Mouse (Mus musculus): ENCODE measurements around the gene Atxn7. TPM values are rescaled to one million over a fixed set of nuclear protein-coding genes. Genes with fewer than 3 reads are reported as not detected.

Atxn7 gene
- polyA plus RNA-seq, 2 experiments, result 1.1 to 3.0 TPM

DNA sequence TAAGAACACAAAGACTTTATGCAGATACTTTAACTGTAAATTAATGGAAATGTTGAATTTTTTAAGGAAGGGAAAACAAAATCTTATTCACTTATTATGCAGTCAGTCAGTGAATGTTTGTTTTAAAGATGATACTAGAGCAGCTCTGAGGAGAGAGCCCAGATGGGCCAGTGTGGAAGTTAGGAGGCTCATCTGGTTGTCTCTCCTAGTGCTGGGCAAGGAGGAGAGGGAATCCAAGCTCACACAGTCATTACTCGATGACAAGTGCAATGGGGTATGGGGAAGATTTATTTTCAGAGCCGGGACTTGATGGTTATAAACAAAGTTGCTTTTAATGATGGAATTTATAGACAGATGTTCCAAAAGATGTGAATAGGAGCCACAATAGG is 143.7 kb downstream of the Atxn7 start:
- no peaks in the 10 kb centered on the region for H3K4me1 ChIP-seq (replicated peaks; ENCODE audit: control insufficient read depth in 2 of 2, insufficient read depth in 2 of 2, low read length in 1 of 2)
- H3K9ac ChIP-seq (replicated peaks), result no peak overlapping the region
- H3K4me3 ChIP-seq (ENCODE audit: insufficient read depth in 1 of 2, low read depth in 2 of 2, low read length in 2 of 2), result no peak overlapping the region
- ATAC-seq (ENCODE audit: insufficient read depth) (no peak), DNase-seq (ENCODE audit: low read depth in 3 of 3, low spot score in 3 of 3) (no peak)
- no peak for TF ChIP-seq CTCF (IDR thresholded peaks at IDR 0.05; ENCODE audit: low read depth)
- no peak for TF ChIP-seq EP300 (IDR thresholded peaks at IDR 0.05; ENCODE audit: low read depth)
- no peak overlapping the region for H3K4me2 ChIP-seq (ENCODE audit: low read depth)
- H3K36me3 ChIP-seq (replicated peaks; ENCODE audit: control insufficient read depth, insufficient read depth, low read depth), result no peaks in the 10 kb centered on the region; the same call in none of the 2 replicates
- no peaks in the 10 kb centered on the region for H3K9me3 ChIP-seq (ENCODE audit: control insufficient read depth, low read length)
- H3K27me3 ChIP-seq (ENCODE audit: control insufficient read depth, insufficient read depth, low read length), result no peaks in the 10 kb centered on the region
- 69% methylated on average over 2 of the region's 2 CpGs for WGBS (ENCODE audit: insufficient replicate concordance)
- H3K27ac ChIP-seq, result no peak overlapping the region

DNA sequence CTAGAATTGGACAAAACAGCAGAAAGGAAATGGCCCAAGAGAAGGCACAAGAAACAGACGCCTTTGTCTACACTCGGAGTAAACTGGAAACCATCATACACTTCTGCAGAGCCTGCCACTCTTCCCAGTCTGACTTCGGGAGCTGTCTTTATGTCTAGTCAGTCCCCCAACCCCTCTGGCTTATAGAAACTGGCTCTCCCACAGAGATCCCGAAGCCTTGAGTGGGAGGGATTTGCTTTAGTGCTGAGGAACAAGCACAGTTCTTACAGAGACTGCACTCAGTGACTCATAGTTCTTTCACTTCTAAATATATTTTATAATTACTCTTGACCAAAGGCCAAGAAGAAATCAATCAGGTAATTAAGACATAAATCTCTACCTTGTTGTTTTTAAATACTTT is 149.5 kb downstream of the Atxn7 start:
- Histone ChIP-seq H3K9ac (replicated peaks) (no peak overlapping the region; the same call in 1 of the 2 replicates), H3K4me1 (replicated peaks; ENCODE audit: control insufficient read depth in 2 of 2, insufficient read depth in 2 of 2, low read length in 1 of 2) (no peaks in the 10 kb centered on the region), H3K4me2 (ENCODE audit: low read depth) (no peak overlapping the region), H3K4me3 (ENCODE audit: insufficient read depth in 1 of 2, low read depth in 2 of 2, low read length in 2 of 2) (no peak overlapping the region), H3K27ac (no peak overlapping the region), H3K9me3 (ENCODE audit: control insufficient read depth, low read length) (no peaks in the 10 kb centered on the region), H3K27me3 (ENCODE audit: control insufficient read depth, insufficient read depth, low read length) (no peaks in the 10 kb centered on the region), H3K36me3 (replicated peaks; ENCODE audit: control insufficient read depth, insufficient read depth, low read depth) (peaks cover 35% of the 10 kb centered on the region)
- WGBS (ENCODE audit: insufficient replicate concordance), result 72% methylated on average over 4 of the region's 4 CpGs
- no peak for DNase-seq (ENCODE audit: low read depth in 3 of 3, low spot score in 3 of 3)
- no peak for ATAC-seq (ENCODE audit: insufficient read depth)
- no peak for TF ChIP-seq CTCF (IDR thresholded peaks at IDR 0.05; ENCODE audit: low read depth)

DNA sequence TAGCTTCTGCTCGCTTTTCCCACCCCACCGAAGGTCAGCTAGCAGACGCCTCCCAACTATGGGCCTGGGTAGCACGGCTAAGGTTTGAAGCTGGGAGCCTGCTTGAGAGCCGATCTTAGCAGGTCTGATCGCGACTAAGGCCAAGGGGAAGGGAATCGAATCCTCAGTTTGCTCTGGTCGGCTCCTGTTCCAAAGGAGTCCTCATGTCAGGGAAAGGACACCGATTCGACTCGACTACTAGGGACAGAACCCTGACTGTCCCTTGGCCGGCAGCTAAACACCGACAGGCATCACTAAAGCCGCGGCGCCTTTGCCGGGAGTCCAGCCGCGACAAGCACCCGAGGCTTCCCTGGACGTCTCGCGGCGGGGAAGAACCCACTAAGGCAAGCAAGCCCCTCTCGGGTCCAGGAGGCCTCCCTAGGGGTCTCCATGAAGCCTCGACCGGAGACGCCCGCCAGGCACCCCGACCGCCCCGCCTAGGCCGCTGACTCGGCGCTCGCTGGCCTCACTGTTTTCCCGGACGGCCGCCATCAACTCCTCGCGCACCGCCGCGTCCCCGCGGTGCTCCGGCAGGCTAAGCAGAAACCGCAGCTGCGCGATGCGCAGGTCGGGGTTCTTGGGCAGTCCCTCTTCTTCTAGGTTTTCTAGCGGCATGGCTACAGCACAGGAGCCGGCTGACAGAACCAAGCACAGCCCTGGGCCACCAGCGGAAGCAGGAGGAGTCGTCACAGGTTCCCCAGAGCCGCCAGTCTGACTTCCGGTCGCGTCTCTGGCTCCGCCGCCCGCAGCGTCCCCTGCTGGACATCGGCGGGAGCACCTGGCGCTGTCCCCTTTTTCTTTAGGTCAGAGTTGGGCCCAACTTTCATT is 159.2 kb downstream of the Atxn7 start, which contains the start of gene Psmd6:
Psmd6 (minus strand) TSS at position 755 of the 867 bp plus-strand sequence.
- TF ChIP-seq EP300 (IDR thresholded peaks at IDR 0.05; ENCODE audit: low read depth) (no peak), CTCF (IDR thresholded peaks at IDR 0.05; ENCODE audit: low read depth) (peak; percentile 99)
- H3K4me1 ChIP-seq (replicated peaks; ENCODE audit: control insufficient read depth in 2 of 2, insufficient read depth in 2 of 2, low read length in 1 of 2), result no peaks in the 10 kb centered on the region
- H3K27me3 ChIP-seq (ENCODE audit: control insufficient read depth, insufficient read depth, low read length), result no peaks in the 10 kb centered on the region
- H3K27ac ChIP-seq, result peak within 1 kb of the TSS; percentile 43; the same call in 1 of the 2 replicates
- H3K36me3 ChIP-seq (replicated peaks; ENCODE audit: control insufficient read depth, insufficient read depth, low read depth), result peaks cover 35% of the 10 kb centered on the region
- H3K4me3 ChIP-seq (ENCODE audit: insufficient read depth in 1 of 2, low read depth in 2 of 2, low read length in 2 of 2), result peak within 1 kb of the TSS; percentile 93 to 98
- ATAC-seq (ENCODE audit: insufficient read depth) (peak; percentile 94), DNase-seq (ENCODE audit: low read depth in 3 of 3, low spot score in 3 of 3) (peak; percentile 70 to 73 (median 72))
- peak within 1 kb of the TSS; percentile 96 for H3K9ac ChIP-seq (replicated peaks)
- peak within 1 kb of the TSS; percentile 81 for H3K4me2 ChIP-seq (ENCODE audit: low read depth)
- WGBS (ENCODE audit: insufficient replicate concordance), result under 1% methylated on average over 68 of the region's 68 CpGs
- no peaks in the 10 kb centered on the region for H3K9me3 ChIP-seq (ENCODE audit: control insufficient read depth, low read length)

Other genes with a start within 250 kb of the Atxn7 start
- not detected in 2 replicates for gene Gm281, start 47.0 kb upstream of the Atxn7 start, polyA plus RNA-seq (2012; rRNA removed)
- not detected in 2 replicates for gene Gm281, start 47.0 kb upstream of the Atxn7 start, polyA plus RNA-seq (2014; fragmentation: Nextera tagmentation; extraction: Ambion mirVana)
- 23.3 and 45.1 TPM in 2 replicates for gene Thoc7, start 412 bp downstream of the Atxn7 start, polyA plus RNA-seq (2012; rRNA removed)
- gene Thoc7, start 412 bp downstream of the Atxn7 start, polyA plus RNA-seq (2014; fragmentation: Nextera tagmentation; extraction: Ambion mirVana), result 93.6 and 98.9 TPM in 2 replicates
- gene Psmd6, start 159.5 kb downstream of the Atxn7 start, polyA plus RNA-seq (2012; rRNA removed), result 26.3 and 44.4 TPM in 2 replicates
- gene Psmd6, start 159.5 kb downstream of the Atxn7 start, polyA plus RNA-seq (2014; fragmentation: Nextera tagmentation; extraction: Ambion mirVana), result 126 and 134 TPM in 2 replicates
- gene Olfr720, start 225.4 kb downstream of the Atxn7 start, polyA plus RNA-seq (2012; rRNA removed), result not detected in 2 replicates
- gene Olfr720, start 225.4 kb downstream of the Atxn7 start, polyA plus RNA-seq (2014; fragmentation: Nextera tagmentation; extraction: Ambion mirVana), result not detected in 2 replicates